Mouse (Mus musculus): ENCODE data around the gene Tmem268.

- TF ChIP-seq CTCF (IDR thresholded peaks at IDR 0.05; ENCODE audit: borderline replicate concordance, insufficient read depth, low read depth, low read length) (no peak), POLR2A (IDR thresholded peaks at IDR 0.05; ENCODE audit: borderline replicate concordance, insufficient read depth, low read length) (no peak)
Measured at GRCm38 (mm10) chr4:63625563-63626080, 67.0 kb downstream of the Tmem268 start.

All from cerebellum, adult 2 months (tissue).